Mouse (Mus musculus) intestine, embryonic 16.5 days (tissue): ENCODE data around the gene Tmem169. TPM values are rescaled to one million over a fixed set of nuclear protein-coding genes. Genes with fewer than 3 reads are reported as not detected.

Experiments
- ATAC-seq: fragments of 200-750 bp; cut with Nextera tagmentation; 2 replicates; pipeline ENCODE4 v1.8.0; 2017; ENCODE audit warnings: moderate TSS enrichment, moderate library complexity
- H3K27ac ChIP-seq: fragments of 300-500 bp; sonication (generic); 2 replicates; pipeline ENCODE4 v1.5.1; 2014; ENCODE audit warnings: mild to moderate bottlenecking, low read length
- H3K27me3 ChIP-seq: fragments of 300-500 bp; sonication (generic); replicated peaks from 2 replicates; pipeline ENCODE4 v1.6.1; 2014; ENCODE audit warnings: low read length, control low read depth, mixed read lengths; ENCODE audit not compliant: control insufficient read depth, insufficient read depth
- H3K36me3 ChIP-seq: fragments of 300-500 bp; sonication (generic); 2 replicates; pipeline ENCODE4 v1.6.1; 2014; ENCODE audit warnings: low read length, control low read depth; ENCODE audit not compliant: control insufficient read depth, insufficient read depth
- H3K4me1 ChIP-seq: fragments of 300-500 bp; sonication (generic); 2 replicates; pipeline ENCODE4 v1.6.1; 2014; ENCODE audit warnings: low read length, control low read depth, mixed read lengths; ENCODE audit not compliant: control insufficient read depth, insufficient read depth
- H3K4me2 ChIP-seq: fragments of 300-500 bp; sonication (generic); 2 replicates; pipeline ENCODE4 v1.6.1; 2014; ENCODE audit warnings: low read depth, low read length, control low read depth
- H3K4me3 ChIP-seq: fragments of 300-500 bp; sonication (generic); 2 replicates; pipeline ENCODE4 v1.5.1; 2014; ENCODE audit warnings: mild to moderate bottlenecking, low read length
- H3K9ac ChIP-seq: fragments of 300-500 bp; sonication (generic); 2 replicates; pipeline ENCODE4 v1.6.1; 2014; ENCODE audit warnings: low read depth, low read length
- H3K9me3 ChIP-seq: fragments of 300-500 bp; sonication (generic); 2 replicates; pipeline ENCODE4 v1.6.1; 2016; ENCODE audit warnings: low read length, control low read depth; ENCODE audit not compliant: control insufficient read depth
- WGBS: fragments of 180-500 bp; shearing (Covaris S2); extraction: QIAGEN DNeasy Blood & Tissue Kit; methylation state at CpG from one replicate; pipeline ENCODE4 v1.1.7; 2014; 5-methylcytosine and 5-hydroxymethylcytosine counted together
- polyA plus RNA-seq: library from polyadenylated mRNA; unstranded; fragments of >200 nt; fragmentation: Nextera tagmentation; extraction: Ambion mirVana; gene quantifications from 2 replicates; pipeline ENCODE4 v1.2.1, GENCODE M21; 2015

Tmem169 gene
- polyA plus RNA-seq, 1 experiment from 2014 or later = 2.1 TPM

DNA sequence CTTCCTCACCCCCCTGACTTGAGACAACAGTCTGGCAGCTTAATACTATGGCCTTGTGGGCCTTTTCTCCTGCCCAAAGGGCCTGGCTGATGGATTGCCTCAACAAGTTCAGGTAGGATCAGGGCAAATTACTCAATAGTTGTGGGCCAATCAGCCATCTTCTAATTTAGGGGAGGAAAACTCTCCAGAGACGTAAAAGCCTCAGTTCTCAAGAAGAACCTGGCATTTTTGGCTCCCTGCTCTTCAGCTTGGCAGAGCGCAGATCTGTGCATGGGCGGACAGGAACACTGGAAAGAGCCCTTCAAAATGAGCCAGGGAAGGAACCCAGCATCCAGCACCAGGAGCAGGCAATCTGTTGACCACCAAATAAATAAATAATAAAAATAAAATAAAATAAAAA lies 6.1 kb upstream of the Tmem169 start:
- no peak overlapping the region for H3K4me2 ChIP-seq
- WGBS = 95% methylated on average over 3 of the region's 3 CpGs
- no peak for ATAC-seq
- no peaks in the 10 kb centered on the region for H3K27me3 ChIP-seq
- no peak overlapping the region for H3K4me3 ChIP-seq
- peaks cover 8% of the 10 kb centered on the region; the same call in 1 of the 2 replicates for H3K36me3 ChIP-seq
- no peak overlapping the region for H3K9ac ChIP-seq
- H3K4me1 ChIP-seq = no peaks in the 10 kb centered on the region
- H3K9me3 ChIP-seq = no peaks in the 10 kb centered on the region; the same call in 1 of the 2 replicates
- no peak overlapping the region for H3K27ac ChIP-seq

GRCm38 (mm10) chr1:72282604-72283003 lies 1.6 kb upstream of the Tmem169 start:
- no peaks in the 10 kb centered on the region for H3K27me3 ChIP-seq
- peak overlapping the region; percentile 35; the same call in 1 of the 2 replicates for H3K27ac ChIP-seq
- H3K4me2 ChIP-seq = no peak overlapping the region
- H3K9ac ChIP-seq = no peak overlapping the region
- WGBS = 57% methylated on average over 1 of the region's 1 CpGs
- no peaks in the 10 kb centered on the region for H3K9me3 ChIP-seq
- no peaks in the 10 kb centered on the region for H3K36me3 ChIP-seq
- H3K4me3 ChIP-seq = no peak overlapping the region
- H3K4me1 ChIP-seq = peaks cover 3% of the 10 kb centered on the region; the same call in 1 of the 2 replicates
- ATAC-seq = no peak

- Histone ChIP-seq H3K9me3 (no peaks in the 10 kb centered on the region), H3K36me3 (no peaks in the 10 kb centered on the region), H3K9ac (peak overlapping the region; percentile 54), H3K27ac (no peak overlapping the region), H3K27me3 (no peaks in the 10 kb centered on the region), H3K4me2 (peak overlapping the region; percentile 38), H3K4me3 (peak overlapping the region; percentile 60), H3K4me1 (peaks cover 3% of the 10 kb centered on the region)
- ATAC-seq = peak; percentile 16; the same call in 1 of the 2 replicates
- 8% methylated on average over 5 of the region's 5 CpGs for WGBS
These were observed 370 bp downstream of the Tmem169 start for GRCm38 (mm10) chr1:72284539-72284938.

DNA sequence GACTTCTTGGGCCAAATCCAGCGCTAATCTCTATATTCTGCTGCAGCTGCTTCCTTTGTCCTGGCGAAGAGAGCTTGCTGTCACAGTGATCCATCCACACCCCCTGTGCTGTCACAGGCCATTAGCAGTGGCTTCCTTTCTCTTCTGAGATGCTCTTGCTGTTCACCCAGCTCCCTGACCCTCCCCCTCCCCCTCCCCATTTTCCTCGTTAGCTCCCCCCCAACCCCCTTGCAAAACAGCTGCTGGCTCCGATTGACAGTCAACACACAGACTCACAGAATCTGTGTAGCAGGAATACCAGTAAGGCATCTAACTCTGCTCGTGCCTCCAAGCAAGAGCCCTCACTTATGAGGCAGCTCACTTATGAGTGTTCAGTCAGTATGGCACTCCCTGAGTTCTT lies 2.7 kb downstream of the Tmem169 start:
- Histone ChIP-seq H3K27ac (no peak overlapping the region), H3K4me1 (peaks cover 3% of the 10 kb centered on the region), H3K9me3 (no peaks in the 10 kb centered on the region), H3K9ac (no peak overlapping the region), H3K36me3 (no peaks in the 10 kb centered on the region), H3K4me3 (no peak overlapping the region), H3K4me2 (no peak overlapping the region), H3K27me3 (no peaks in the 10 kb centered on the region)
- no peak for ATAC-seq
- WGBS = 37% methylated on average over 5 of the region's 5 CpGs

- Histone ChIP-seq H3K36me3 (no peaks in the 10 kb centered on the region), H3K9me3 (no peaks in the 10 kb centered on the region), H3K4me1 (peaks cover 3% of the 10 kb centered on the region), H3K4me3 (no peak overlapping the region), H3K4me2 (no peak overlapping the region), H3K27me3 (no peaks in the 10 kb centered on the region), H3K27ac (peak overlapping the region; percentile 51; the same call in 1 of the 2 replicates), H3K9ac (no peak overlapping the region)
- 75% methylated on average over 4 of the region's 4 CpGs for WGBS
- peak; percentile 21 for ATAC-seq
These were observed 3.7 kb downstream of the Tmem169 start for GRCm38 (mm10) chr1:72287893-72288292.

GRCm38 (mm10) chr1:72288527-72289150 lies 4.5 kb downstream of the Tmem169 start:
- Histone ChIP-seq H3K4me3 (no peak overlapping the region), H3K9me3 (no peaks in the 10 kb centered on the region), H3K27ac (peak overlapping the region; percentile 49; the same call in 1 of the 2 replicates), H3K36me3 (no peaks in the 10 kb centered on the region), H3K4me2 (no peak overlapping the region), H3K27me3 (no peaks in the 10 kb centered on the region), H3K4me1 (peaks cover 3% of the 10 kb centered on the region), H3K9ac (no peak overlapping the region)
- ATAC-seq = no peak
- 87% methylated on average over 4 of the region's 4 CpGs for WGBS

DNA sequence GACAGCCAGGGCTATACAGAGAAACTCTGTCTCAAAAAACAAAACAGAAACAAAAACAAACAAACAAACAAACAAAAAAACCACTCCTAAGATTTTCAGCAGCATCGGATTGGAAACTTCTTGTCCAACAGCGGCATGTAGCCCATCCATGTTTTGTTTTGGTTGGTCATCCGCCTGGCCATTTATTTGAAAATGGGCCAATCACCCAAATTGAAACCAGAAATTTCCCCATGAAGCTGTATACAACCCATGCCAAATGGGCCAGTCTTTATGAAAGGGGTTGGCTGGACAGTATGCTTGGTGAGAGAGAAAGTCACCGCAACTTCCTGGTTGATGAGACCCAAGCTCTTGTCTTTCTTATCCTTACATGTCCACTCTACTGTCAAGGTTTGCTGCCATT lies 6.7 kb downstream of the Tmem169 start:
- H3K27me3 ChIP-seq = no peaks in the 10 kb centered on the region
- H3K4me2 ChIP-seq = no peak overlapping the region
- ATAC-seq = no peak
- H3K9ac ChIP-seq = no peak overlapping the region
- no peak overlapping the region for H3K27ac ChIP-seq
- 96% methylated on average over 4 of the region's 4 CpGs for WGBS
- no peaks in the 10 kb centered on the region for H3K9me3 ChIP-seq
- H3K36me3 ChIP-seq = no peaks in the 10 kb centered on the region
- no peak overlapping the region for H3K4me3 ChIP-seq
- peaks cover 3% of the 10 kb centered on the region for H3K4me1 ChIP-seq

- ATAC-seq = no peak
- WGBS = 96% methylated on average over 4 of the region's 4 CpGs
- H3K4me1 ChIP-seq = peaks cover 3% of the 10 kb centered on the region
These were observed 7.3 kb downstream of the Tmem169 start for GRCm38 (mm10) chr1:72291421-72291820.

GRCm38 (mm10) chr1:72291925-72292324 lies 7.8 kb downstream of the Tmem169 start:
- no peak for ATAC-seq
- no peak overlapping the region for H3K4me3 ChIP-seq
- no peaks in the 10 kb centered on the region for H3K27me3 ChIP-seq
- H3K9me3 ChIP-seq = no peaks in the 10 kb centered on the region
- no peaks in the 10 kb centered on the region for H3K36me3 ChIP-seq
- no peak overlapping the region for H3K4me2 ChIP-seq
- H3K9ac ChIP-seq = no peak overlapping the region
- WGBS = 87% methylated on average over 2 of the region's 2 CpGs
- H3K27ac ChIP-seq = no peak overlapping the region
- peaks cover 3% of the 10 kb centered on the region for H3K4me1 ChIP-seq

More at GRCm38 (mm10) chr1:72291421-72291820, 7.3 kb downstream of the Tmem169 start:
- H3K4me3 ChIP-seq = no peak overlapping the region
- H3K9ac ChIP-seq = no peak overlapping the region
- no peak overlapping the region for H3K27ac ChIP-seq
- H3K36me3 ChIP-seq = no peaks in the 10 kb centered on the region
- no peak overlapping the region for H3K4me2 ChIP-seq
- no peaks in the 10 kb centered on the region for H3K9me3 ChIP-seq
- H3K27me3 ChIP-seq = no peaks in the 10 kb centered on the region
